Mouse (Mus musculus) left cerebral cortex, adult 11 months (tissue): ENCODE results near the gene Gm11639.

Source experiments
- DNase-seq: peaks from one replicate; pipeline ENCODE4 v3.0.0; 2022; ENCODE audit warnings: low spot score

Gm11639 gene

GRCm38 (mm10) chr11:104685548-104685947 is at the start of gene Gm11639:
Gene Gm11639, plus strand, starts transcription at chr11:104685707.
- DNase-seq = no peak

- DNase-seq = no peak
Observed at GRCm38 (mm10) chr11:104637010-104637409, 48.5 kb upstream of the Gm11639 start.

GRCm38 (mm10) chr11:104638006-104638405 is 47.5 kb upstream of the Gm11639 start:
- no peak for DNase-seq

- DNase-seq = no peak
Observed at GRCm38 (mm10) chr11:104638906-104639305, 46.6 kb upstream of the Gm11639 start.

- DNase-seq = no peak
Observed at GRCm38 (mm10) chr11:104639634-104640033, 45.9 kb upstream of the Gm11639 start.

GRCm38 (mm10) chr11:104640894-104641293 is 44.6 kb upstream of the Gm11639 start:
- DNase-seq = no peak

GRCm38 (mm10) chr11:104643236-104643635 is 42.3 kb upstream of the Gm11639 start:
- no peak for DNase-seq

- no peak for DNase-seq
Observed at GRCm38 (mm10) chr11:104645402-104645801, 40.1 kb upstream of the Gm11639 start.

- no peak for DNase-seq
Observed at GRCm38 (mm10) chr11:104646173-104646572, 39.3 kb upstream of the Gm11639 start.

GRCm38 (mm10) chr11:104646611-104647010 is 38.9 kb upstream of the Gm11639 start:
- DNase-seq = no peak

GRCm38 (mm10) chr11:104647188-104647867 is 38.2 kb upstream of the Gm11639 start:
- DNase-seq = no peak

- no peak for DNase-seq
Observed at GRCm38 (mm10) chr11:104648571-104648970, 36.9 kb upstream of the Gm11639 start.

- DNase-seq = no peak
Observed at GRCm38 (mm10) chr11:104660599-104660998, 24.9 kb upstream of the Gm11639 start.

GRCm38 (mm10) chr11:104661106-104661505 is 24.4 kb upstream of the Gm11639 start:
- DNase-seq = no peak

- DNase-seq = no peak
Observed at GRCm38 (mm10) chr11:104661531-104662205, 23.8 kb upstream of the Gm11639 start.

GRCm38 (mm10) chr11:104662573-104662972 is 22.9 kb upstream of the Gm11639 start:
- DNase-seq = no peak

GRCm38 (mm10) chr11:104663241-104663877 is 22.1 kb upstream of the Gm11639 start:
- DNase-seq = no peak

- DNase-seq = no peak
Observed at GRCm38 (mm10) chr11:104663878-104664261, 21.6 kb upstream of the Gm11639 start.

- DNase-seq = no peak
Observed at GRCm38 (mm10) chr11:104664441-104664840, 21.1 kb upstream of the Gm11639 start.

- no peak for DNase-seq
Observed at GRCm38 (mm10) chr11:104667399-104667798, 18.1 kb upstream of the Gm11639 start.

GRCm38 (mm10) chr11:104673412-104673811 is 12.1 kb upstream of the Gm11639 start:
- no peak for DNase-seq

- DNase-seq = no peak
Observed at GRCm38 (mm10) chr11:104674768-104675167, 10.7 kb upstream of the Gm11639 start.

GRCm38 (mm10) chr11:104693235-104693634 is 7.7 kb downstream of the Gm11639 start:
- DNase-seq = peak; percentile 11
